Mouse (Mus musculus) brain, embryonic 14.5 days (tissue): ENCODE data around the gene Nbea.

Source experiments
- CTCF ChIP-seq: fragments of 200-500 bp; IDR thresholded peaks from 2 replicates; pipeline ENCODE4 v1.5.1; 2012; ENCODE audit warnings: inconsistent platforms, mild to moderate bottlenecking, moderate library complexity, borderline replicate concordance; ENCODE audit not compliant: insufficient read depth, insufficient read length; ENCODE audit errors: extremely low read depth
- POLR2A ChIP-seq: fragments of 200-500 bp; IDR thresholded peaks from 2 replicates; pipeline ENCODE4 v1.6.1; 2012; ENCODE audit warnings: mild to moderate bottlenecking, inconsistent platforms, borderline replicate concordance; ENCODE audit not compliant: poor library complexity, insufficient read depth, insufficient read length, severe bottlenecking; ENCODE audit errors: extremely low read depth

- TF ChIP-seq CTCF (no peak), POLR2A (no peak)
Observed at GRCm38 (mm10) chr3:55651877-55652276, 531.6 kb downstream of the Nbea start.
